Mouse (Mus musculus) cerebellum, postnatal 14 days (tissue): ENCODE measurements at regions not wholly inside any gene's neighbourhood (a gene's known extent, or its start where the extent isn't known, plus 50 kb on each side); places are given as distances from the start of the nearest gene placed in this dataset.
"Not testable (repeated sequence)": the region's sequence is repeated elsewhere in the genome, so short reads cannot be mapped to it uniquely, and the experiment has no call there.

Source experiments
- DNase-seq, 2 experiments: peaks; one replicate each; pipeline ENCODE4 v3.0.0; 2021; ENCODE audit warnings: mixed read lengths in 2 of 2

GRCm38 (mm10) chr11:13170449-13170848, 705.7 kb upstream of the Cobl start:
- no peak for DNase-seq

DNA sequence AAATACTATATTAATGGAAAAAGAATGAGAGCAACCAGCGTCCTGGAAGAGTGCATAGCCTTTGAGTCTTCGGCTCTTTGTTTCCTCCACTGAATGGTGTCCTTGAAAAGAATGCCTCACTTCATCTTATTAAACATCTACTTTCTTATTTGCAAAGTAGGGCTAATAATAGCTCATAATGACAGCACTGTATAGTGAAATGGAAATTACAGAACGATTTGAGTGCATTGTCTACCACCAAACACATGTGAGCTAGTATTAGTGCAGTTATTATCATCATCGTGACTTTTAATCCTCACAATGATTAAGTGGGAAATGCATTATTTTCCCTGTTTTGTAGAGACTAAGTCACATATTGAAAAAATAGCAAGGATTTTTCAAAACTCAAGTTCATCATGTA, 687.1 kb upstream of the Cobl start:
- no peak for DNase-seq

GRCm38 (mm10) chr11:13142721-13143120, 678.0 kb upstream of the Cobl start:
- not testable (repeated sequence) for DNase-seq

DNA sequence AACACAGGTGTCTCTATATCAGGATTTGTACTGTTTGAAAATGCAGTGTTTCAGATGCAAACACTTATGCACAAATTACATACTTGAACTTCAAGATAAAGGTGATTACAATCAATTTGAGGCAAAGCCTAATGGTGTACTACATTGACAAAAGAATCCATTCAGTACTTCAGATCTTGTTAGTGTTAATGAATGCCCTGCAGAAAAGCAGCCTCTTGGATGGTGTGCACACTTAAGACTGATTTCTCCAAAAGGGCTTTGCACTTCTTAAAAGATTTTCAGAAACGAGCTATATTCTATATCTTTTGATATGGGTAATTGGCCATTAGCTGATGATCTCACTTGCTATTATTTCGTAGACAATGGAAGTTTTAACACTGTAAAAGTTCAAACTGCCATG, 662.0 kb upstream of the Cobl start:
- DNase-seq: no peak

DNA sequence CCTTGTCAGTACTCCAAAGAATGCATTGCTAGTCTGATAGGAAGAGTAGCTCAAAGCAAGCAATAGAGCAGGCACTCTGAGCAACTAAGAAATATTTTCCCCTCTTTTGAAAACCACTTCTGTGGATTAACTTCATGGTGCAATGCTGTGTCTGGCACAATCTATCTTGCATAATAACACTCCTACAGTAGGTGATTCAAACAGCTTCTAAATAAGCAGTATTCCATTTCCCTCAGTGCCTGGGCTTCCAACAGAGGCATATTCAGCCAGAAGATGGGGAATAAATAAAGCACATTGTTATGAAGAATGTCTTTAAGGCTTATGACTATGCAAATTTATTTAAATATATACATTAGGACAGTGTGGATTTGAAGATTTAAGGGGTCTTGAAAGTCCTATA, 647.7 kb upstream of the Cobl start:
- DNase-seq: peak in 1 of 2 experiments; percentile 3
